23 mouse cellular contexts compared by ENCODE assay signal in the genomic region with DNA sequence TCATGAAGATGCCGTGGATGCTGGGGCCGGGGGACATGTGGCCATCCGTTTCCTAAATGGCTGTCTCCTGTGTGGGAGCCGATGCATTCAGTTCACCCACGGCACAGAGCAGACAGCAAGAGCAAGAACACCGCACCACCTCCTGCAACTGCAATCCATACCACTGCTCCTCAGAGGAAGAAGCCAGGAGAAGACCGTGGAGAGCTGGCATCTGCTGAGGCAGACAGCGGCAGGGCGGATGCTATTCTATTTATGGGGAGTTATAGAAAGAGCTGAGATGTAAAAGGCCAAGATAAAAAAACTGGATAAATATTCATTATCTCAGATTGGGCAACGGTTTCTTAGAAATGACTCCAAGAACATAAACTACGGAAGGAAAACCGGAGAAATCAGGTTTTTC. TPM values are rescaled to one million over a fixed set of nuclear protein-coding genes. Genes with fewer than 3 reads are reported as not detected.
DNase-seq lines count a peak whose midpoint lies in the region; ATAC-seq and TF ChIP-seq lines count a peak whose summit lies in the region.
"Had no signal": no experiment of that assay in that cellular context is flagged by ENCODE, and none has a peak within 500 bp of the region (broad histone marks: within the 10 kb centered on the region; RNA-seq: fewer than 3 reads in every experiment).

No protein-coding gene starts in this region.

- no peaks in the 10 kb centered on the region for H3K4me1 ChIP-seq in lung, postnatal 0 days (ENCODE audit: insufficient read depth, low read depth, low read length)
- H3K4me1 ChIP-seq: limb, embryonic 13.5 days; lung, embryonic 15.5 days had no signal

- WGBS in lung, postnatal 0 days: 71% methylated on average over 12 of the region's 12 CpGs

- no peak for DNase-seq in frontal cortex, postnatal 10 days (ENCODE audit: low spot score in 2 of 2)
- DNase-seq in lung, postnatal 0 days (ENCODE audit: low spot score): peak; percentile 8
- DNase-seq in lung, adult 18-20 months: no peak
- peak; percentile 66 for DNase-seq in right cerebral cortex, adult 2 months (ENCODE audit: low spot score in 2 of 2)
- no peak for DNase-seq in adrenal gland, postnatal 10 days
- DNase-seq in lung, postnatal 36 days: no peak
- DNase-seq: adrenal gland, adult 8-10 months; cerebellum, adult 11 months; cerebellum, postnatal 10 days; gastrocnemius, postnatal 14 days; heart, postnatal 10 days; kidney, adult 2 months; kidney, postnatal 10 days; liver, embryonic 13.5 days; thymus, postnatal 14 days had no signal

- ATAC-seq in frontal cortex, adult (ENCODE audit: low TSS enrichment): peak; percentile 79
- no peak for ATAC-seq in lung, postnatal 0 days
- ATAC-seq: CD4-positive, CD25-positive, alpha-beta regulatory T cell, adult 4 months; forebrain, embryonic 16.5 days; Patski had no signal

- H3K27ac ChIP-seq in lung, postnatal 0 days (ENCODE audit: low read length): no peak overlapping the region
- H3K27ac ChIP-seq: limb, embryonic 13.5 days; liver, embryonic 13.5 days; lung, embryonic 15.5 days had no signal

- TF ChIP-seq CTCF in lung, postnatal 0 days (IDR thresholded peaks at IDR 0.05): no peak

- H3K36me3 ChIP-seq in lung, postnatal 0 days (ENCODE audit: insufficient read depth, low read length): no peaks in the 10 kb centered on the region
- H3K36me3 ChIP-seq: limb, embryonic 13.5 days; liver, embryonic 13.5 days; lung, embryonic 15.5 days had no signal

- H3K9me3 ChIP-seq in lung, postnatal 0 days (ENCODE audit: low read length): no peaks in the 10 kb centered on the region
- H3K9me3 ChIP-seq: limb, embryonic 13.5 days; liver, embryonic 13.5 days; lung, embryonic 15.5 days had no signal

- no peak overlapping the region for H3K9ac ChIP-seq in lung, postnatal 0 days (replicated peaks; ENCODE audit: low read depth)
- H3K9ac ChIP-seq: limb, embryonic 13.5 days; liver, embryonic 13.5 days; lung, embryonic 15.5 days had no signal

- H3K4me3 ChIP-seq in lung, postnatal 0 days (ENCODE audit: low read depth, low read length): no peak overlapping the region
- H3K4me3 ChIP-seq: limb, embryonic 13.5 days; liver, embryonic 13.5 days; lung, embryonic 15.5 days had no signal

- H3K27me3 ChIP-seq in lung, postnatal 0 days (replicated peaks; ENCODE audit: insufficient read depth, low read length): no peaks in the 10 kb centered on the region
- H3K27me3 ChIP-seq: limb, embryonic 13.5 days; liver, embryonic 13.5 days; lung, embryonic 15.5 days; Patski had no signal

- no peak for TF ChIP-seq EP300 in lung, postnatal 0 days (IDR thresholded peaks at IDR 0.05)

- no peak overlapping the region for H3K4me2 ChIP-seq in lung, postnatal 0 days (replicated peaks; ENCODE audit: low read depth, low read length)
- H3K4me2 ChIP-seq: limb, embryonic 13.5 days; liver, embryonic 13.5 days; lung, embryonic 15.5 days; midbrain, embryonic 11.5 days had no signal

RNA-seq across cellular contexts. Expression of gene Ablim2, which starts 30.2 kb away (rescaled TPM):
- polyA plus RNA-seq in lung, postnatal 0 days (2015; fragmentation: Nextera tagmentation; extraction: Ambion mirVana): 0.74 and 0.75 TPM in 2 replicates
- 1 to 10 TPM; 4.0 to 8.9 TPM for total RNA-seq in adrenal gland, postnatal 10 days (2021)
- total RNA-seq: monocyte, adult 5-6 weeks had no signal

RNA-seq across cellular contexts. Expression of gene Sh3tc1, which starts 48.1 kb away (rescaled TPM):
- 21.1 and 22.9 TPM in 2 replicates for polyA plus RNA-seq in lung, postnatal 0 days (2015; fragmentation: Nextera tagmentation; extraction: Ambion mirVana)
- 10 to 100 TPM in 1 of 2 experiments, 1 to 10 TPM in 1; 9.5 to 17.6 TPM for total RNA-seq in adrenal gland, postnatal 10 days (2021)

Comparison
In these comparisons a context has a peak if more than half of its experiments do, and no peak if none do; other contexts are left out.
1. DNase-seq: peak in lung, postnatal 0 days (single experiment) and right cerebral cortex, adult 2 months (2 of 2); none in frontal cortex, postnatal 10 days (0 of 2), lung, adult 18-20 months (0 of 2), adrenal gland, postnatal 10 days (single experiment) and lung, postnatal 36 days (single experiment).